Mouse (Mus musculus): ENCODE results near the gene Zfp94.

DNA sequence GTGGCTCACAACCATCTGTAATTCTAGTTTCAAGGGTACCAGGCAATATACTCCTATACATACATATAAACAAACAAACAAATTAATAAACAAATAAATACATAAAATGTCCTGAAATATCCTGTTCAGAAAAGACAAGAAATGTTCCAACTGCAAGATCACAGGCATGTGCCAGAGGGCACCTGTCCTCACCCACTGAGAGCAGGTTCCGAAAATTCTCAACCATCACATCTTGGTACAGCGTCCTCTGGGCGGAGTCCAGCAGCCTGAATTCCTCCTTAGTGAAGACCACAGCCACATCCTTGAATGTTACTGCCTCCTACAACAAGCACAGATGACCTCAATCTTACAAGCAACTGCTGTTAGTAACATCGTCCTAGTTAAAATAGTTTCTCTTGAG is 21.7 kb downstream of the Zfp94 start:
- TF ChIP-seq CTCF (IDR thresholded peaks at IDR 0.05; ENCODE audit: insufficient read depth, low read depth, low read length) (no peak), POLR2A (IDR thresholded peaks at IDR 0.05; ENCODE audit: insufficient read depth, low read depth, low read length) (no peak)

All from olfactory bulb, adult 2 months (tissue).